8 mouse cellular contexts compared by ENCODE assay signal in the genomic region with DNA sequence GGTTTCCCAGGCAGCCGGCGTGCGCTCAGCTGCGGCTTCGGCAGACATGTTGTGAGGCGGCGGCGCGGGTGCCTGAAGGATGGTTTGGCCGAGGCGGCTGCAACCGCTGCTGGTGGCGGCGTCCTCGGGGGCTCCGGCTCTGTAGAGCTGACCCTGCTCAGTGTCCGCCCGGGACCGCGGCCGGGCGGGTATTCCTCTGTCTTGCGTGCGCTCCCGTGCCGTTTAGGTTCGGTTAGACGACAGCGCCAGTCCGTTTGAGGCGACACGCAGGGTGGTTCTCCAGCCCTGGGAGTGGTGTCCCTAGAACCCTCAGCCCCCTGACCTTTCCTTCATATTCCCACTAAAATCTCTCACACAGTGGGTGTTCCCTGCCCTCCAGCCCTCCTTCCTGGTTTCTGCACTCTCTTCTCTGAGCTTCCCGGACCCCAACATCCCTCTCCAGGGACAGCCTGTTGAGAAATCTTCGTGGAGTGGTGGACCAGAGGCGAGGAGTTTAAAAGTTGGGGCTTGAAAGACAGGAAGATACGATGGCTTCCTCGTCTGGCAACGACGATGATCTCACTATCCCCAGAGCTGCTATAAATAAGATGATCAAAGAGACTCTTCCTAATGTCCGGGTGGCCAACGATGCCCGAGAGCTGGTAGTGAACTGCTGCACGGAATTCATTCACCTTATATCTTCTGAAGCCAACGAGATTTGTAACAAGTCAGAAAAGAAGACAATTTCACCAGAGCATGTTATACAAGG. TPM values are rescaled to one million over a fixed set of nuclear protein-coding genes. Genes with fewer than 3 reads are reported as not detected.
A peak's percentile ranks its signal among the peaks of the same experiment; 100 is the strongest.
DNase-seq lines count a peak whose midpoint lies in the region; ATAC-seq and TF ChIP-seq lines count a peak whose summit lies in the region.

No protein-coding gene starts in this region.

- 0 out of 2 replicates have a peak, but pooled peaks have one; percentile 1 for TF ChIP-seq POLR2A in small intestine, adult 2 months (IDR thresholded peaks at IDR 0.05; ENCODE audit: low read depth, low read length)

- H3K9me3 ChIP-seq in heart, embryonic 13.5 days: no peaks in the 10 kb centered on the region
- H3K9me3 ChIP-seq in liver, embryonic 12.5 days (replicated peaks): no peaks in the 10 kb centered on the region

- peak; percentile 24; the same call in 1 of the 2 replicates for ATAC-seq in heart, embryonic 13.5 days (ENCODE audit: extremely low read depth, insufficient number of reproducible peaks, low FRiP score, low TSS enrichment)
- ATAC-seq in liver, embryonic 12.5 days: peak; percentile 71

- WGBS in heart, embryonic 13.5 days: under 1% methylated on average over 44 of the region's 44 CpGs
- under 1% methylated on average over 44 of the region's 44 CpGs for WGBS in liver, embryonic 12.5 days (ENCODE audit: insufficient replicate concordance)
- under 1% methylated on average over 44 of the region's 44 CpGs for WGBS in small intestine, adult 2 months

- peaks cover 10% of the 10 kb centered on the region for H3K36me3 ChIP-seq in heart, embryonic 13.5 days
- H3K36me3 ChIP-seq in liver, embryonic 12.5 days: peaks cover 21% of the 10 kb centered on the region
- H3K36me3 ChIP-seq in small intestine, adult 2 months (ENCODE audit: control insufficient read depth, insufficient read depth, low read length): peaks cover 3% of the 10 kb centered on the region

- peak overlapping the region; percentile 97 for H3K4me2 ChIP-seq in heart, embryonic 13.5 days
- peak overlapping the region; percentile 86 for H3K4me2 ChIP-seq in liver, embryonic 12.5 days

- H3K27ac ChIP-seq in heart, embryonic 13.5 days (replicated peaks): peak overlapping the region; percentile 95
- peak overlapping the region; percentile 93 for H3K27ac ChIP-seq in liver, embryonic 12.5 days
- H3K27ac ChIP-seq in small intestine, adult 2 months (ENCODE audit: insufficient read depth, low read depth, low read length): peak overlapping the region; percentile 80

- peaks cover 34% of the 10 kb centered on the region for H3K4me1 ChIP-seq in heart, embryonic 13.5 days
- H3K4me1 ChIP-seq in liver, embryonic 12.5 days: peaks cover 67% of the 10 kb centered on the region
- peaks cover 9% of the 10 kb centered on the region for H3K4me1 ChIP-seq in small intestine, adult 2 months (ENCODE audit: control insufficient read depth, insufficient read depth, insufficient read length, low read length)

- peak overlapping the region; percentile 93 for H3K9ac ChIP-seq in heart, embryonic 13.5 days
- peak overlapping the region; percentile 99 for H3K9ac ChIP-seq in liver, embryonic 12.5 days

- H3K27me3 ChIP-seq in heart, embryonic 13.5 days (replicated peaks): no peaks in the 10 kb centered on the region
- H3K27me3 ChIP-seq in liver, embryonic 12.5 days (replicated peaks): no peaks in the 10 kb centered on the region
- H3K27me3 ChIP-seq in small intestine, adult 2 months (ENCODE audit: control insufficient read depth, insufficient read depth, low read length): no peaks in the 10 kb centered on the region

- peak; percentile 32 for DNase-seq in cerebellum, adult 9-10 months
- no peak for DNase-seq in cerebellum, adult 8-10 months
- DNase-seq in thymus, postnatal 0 days (ENCODE audit: low spot score): peak; percentile 11
- no peak for DNase-seq in thymus, postnatal 25 days
- no peak for DNase-seq in ovary, postnatal 10 days (ENCODE audit: low spot score)

- peak; percentile 3; the same call in 1 of the 2 replicates for TF ChIP-seq CTCF in small intestine, adult 2 months (IDR thresholded peaks at IDR 0.05; ENCODE audit: extremely low read depth, insufficient read length, insufficient replicate concordance, low read depth, low read length)

- peak overlapping the region; percentile 90 for H3K4me3 ChIP-seq in heart, embryonic 13.5 days
- H3K4me3 ChIP-seq in liver, embryonic 12.5 days: peak overlapping the region; percentile 99
- peak overlapping the region; percentile 97 for H3K4me3 ChIP-seq in small intestine, adult 2 months (ENCODE audit: low read depth, low read length)

RNA-seq across cellular contexts. Expression of gene Dr1, which starts 0.5 kb away (rescaled TPM):
- 40.6 and 43.2 TPM in 2 replicates for polyA plus RNA-seq in thymus, postnatal 0 days (2015; fragmentation: Nextera tagmentation; extraction: Ambion mirVana)
- polyA plus RNA-seq in heart, embryonic 13.5 days (2015; fragmentation: Nextera tagmentation; extraction: Ambion mirVana): 24.3 and 24.9 TPM in 2 replicates
- polyA plus RNA-seq in liver, embryonic 12.5 days (2016; fragmentation: Nextera tagmentation; extraction: Ambion mirVana): 39.6 and 39.7 TPM in 2 replicates
- polyA plus RNA-seq in small intestine, adult 2 months (2012; rRNA removed): 10.7 and 15.8 TPM in 2 replicates

RNA-seq across cellular contexts. Expression of gene Pigg, which starts 43.2 kb away (rescaled TPM):
- polyA plus RNA-seq in thymus, postnatal 0 days (2015; fragmentation: Nextera tagmentation; extraction: Ambion mirVana): 2.4 and 3.4 TPM in 2 replicates
- polyA plus RNA-seq in heart, embryonic 13.5 days (2015; fragmentation: Nextera tagmentation; extraction: Ambion mirVana): 5.0 and 5.1 TPM in 2 replicates
- polyA plus RNA-seq in liver, embryonic 12.5 days (2016; fragmentation: Nextera tagmentation; extraction: Ambion mirVana): 5.6 and 6.0 TPM in 2 replicates
- polyA plus RNA-seq in small intestine, adult 2 months (2012; rRNA removed): 2.5 and 4.7 TPM in 2 replicates

Comparison
In these comparisons a context has a peak if more than half of its experiments do, and no peak if none do; other contexts are left out.
1. DNase-seq: peak in cerebellum, adult 9-10 months (single experiment) and thymus, postnatal 0 days (single experiment); none in cerebellum, adult 8-10 months (single experiment), thymus, postnatal 25 days (single experiment) and ovary, postnatal 10 days (single experiment).
2. Peak in every context shown above with its lines, with median percentiles within 50 percentile points of each other: H3K27ac ChIP-seq and H3K4me3 ChIP-seq.